Mouse (Mus musculus): ENCODE measurements around the gene Stpg3.

The Stpg3 gene

DNA sequence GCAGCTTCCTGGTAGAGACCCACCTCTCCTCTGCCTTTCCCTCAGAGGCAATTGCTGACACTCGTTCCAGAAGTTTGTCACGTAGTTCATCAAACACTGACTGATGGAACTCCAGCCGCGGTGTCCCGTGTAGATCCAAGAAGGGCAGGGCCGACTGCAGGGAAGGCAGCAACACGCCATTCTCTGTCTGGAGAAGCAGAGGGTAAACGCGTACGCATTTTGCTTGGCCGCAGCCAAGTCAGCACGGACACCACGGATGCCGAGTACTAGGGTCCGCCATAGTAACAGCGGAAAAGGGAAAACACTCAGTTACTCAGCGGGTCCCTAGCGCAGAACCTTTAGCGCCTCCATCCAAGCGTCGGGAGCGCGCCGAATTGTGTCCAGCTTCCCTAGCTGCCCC lies 3.8 kb downstream of the Stpg3 start:
- DNase-seq (ENCODE audit: low read depth, low spot score): no peak

- DNase-seq (ENCODE audit: low read depth, low spot score): no peak
These were observed 6.8 kb downstream of the Stpg3 start for GRCm38 (mm10) chr2:25207593-25207992.

GRCm38 (mm10) chr2:25203631-25204214 lies 10.7 kb downstream of the Stpg3 start:
- no peak for DNase-seq (ENCODE audit: low read depth, low spot score)

DNA sequence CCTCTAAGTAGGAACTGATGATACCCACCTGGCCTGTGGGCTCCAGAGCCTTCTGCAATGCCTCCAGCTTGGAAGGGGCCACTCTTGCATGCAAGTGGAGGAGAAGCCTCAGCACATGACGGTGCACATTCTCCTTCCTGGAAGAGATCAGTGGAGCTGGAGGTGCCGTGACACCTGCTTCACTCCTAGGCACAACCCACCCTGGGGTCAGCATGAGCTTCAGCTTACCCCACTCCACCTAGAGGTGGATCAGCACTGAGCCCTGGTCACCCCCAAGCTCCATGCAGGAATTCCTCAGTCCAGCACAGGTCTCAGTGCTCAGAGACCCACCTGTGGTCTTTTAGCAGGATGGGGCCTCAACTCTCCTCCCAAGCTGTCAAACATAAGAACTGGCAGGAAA lies 13.8 kb downstream of the Stpg3 start:
- no peak for DNase-seq (ENCODE audit: low read depth, low spot score)

DNA sequence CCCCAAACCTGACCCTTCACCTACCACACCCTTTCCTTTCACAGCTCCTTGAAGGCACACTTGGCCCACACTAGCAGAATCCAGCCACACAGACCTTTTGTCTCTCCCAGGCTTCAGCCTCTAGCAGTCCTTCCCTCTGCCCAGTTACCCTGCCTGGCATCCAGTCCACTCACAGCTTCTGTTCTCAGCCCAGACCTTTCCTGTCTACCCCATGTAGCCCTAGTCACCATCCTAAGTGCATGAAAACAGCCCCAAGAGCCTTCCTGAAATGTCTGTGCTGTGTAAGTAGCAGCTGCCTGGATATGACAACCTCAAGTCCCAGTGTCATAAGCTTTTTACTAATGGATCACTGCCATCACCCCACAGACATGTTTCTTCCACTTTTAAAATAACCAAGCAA lies 16.5 kb downstream of the Stpg3 start:
- DNase-seq (ENCODE audit: low read depth, low spot score): no peak

DNA sequence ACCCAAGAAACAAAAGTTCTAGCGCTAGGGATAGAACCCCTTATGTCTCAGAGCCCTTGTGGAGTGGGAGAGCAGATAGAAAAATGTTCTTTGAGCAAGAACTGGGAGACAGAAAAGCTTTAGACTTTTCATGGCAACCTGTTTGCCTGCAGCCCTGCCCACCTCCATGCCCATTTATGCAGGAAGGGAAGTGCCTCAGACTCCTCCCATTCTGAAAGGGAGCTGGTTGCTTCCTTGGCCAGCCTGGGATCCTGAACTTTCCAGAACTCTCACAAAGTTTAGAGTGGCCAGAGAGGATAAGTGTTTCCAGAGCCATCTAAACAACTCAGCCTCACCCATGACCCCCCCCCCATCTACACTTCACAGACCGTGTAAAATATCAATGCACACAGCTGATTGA lies 17.2 kb downstream of the Stpg3 start:
- no peak for DNase-seq (ENCODE audit: low read depth, low spot score)

DNA sequence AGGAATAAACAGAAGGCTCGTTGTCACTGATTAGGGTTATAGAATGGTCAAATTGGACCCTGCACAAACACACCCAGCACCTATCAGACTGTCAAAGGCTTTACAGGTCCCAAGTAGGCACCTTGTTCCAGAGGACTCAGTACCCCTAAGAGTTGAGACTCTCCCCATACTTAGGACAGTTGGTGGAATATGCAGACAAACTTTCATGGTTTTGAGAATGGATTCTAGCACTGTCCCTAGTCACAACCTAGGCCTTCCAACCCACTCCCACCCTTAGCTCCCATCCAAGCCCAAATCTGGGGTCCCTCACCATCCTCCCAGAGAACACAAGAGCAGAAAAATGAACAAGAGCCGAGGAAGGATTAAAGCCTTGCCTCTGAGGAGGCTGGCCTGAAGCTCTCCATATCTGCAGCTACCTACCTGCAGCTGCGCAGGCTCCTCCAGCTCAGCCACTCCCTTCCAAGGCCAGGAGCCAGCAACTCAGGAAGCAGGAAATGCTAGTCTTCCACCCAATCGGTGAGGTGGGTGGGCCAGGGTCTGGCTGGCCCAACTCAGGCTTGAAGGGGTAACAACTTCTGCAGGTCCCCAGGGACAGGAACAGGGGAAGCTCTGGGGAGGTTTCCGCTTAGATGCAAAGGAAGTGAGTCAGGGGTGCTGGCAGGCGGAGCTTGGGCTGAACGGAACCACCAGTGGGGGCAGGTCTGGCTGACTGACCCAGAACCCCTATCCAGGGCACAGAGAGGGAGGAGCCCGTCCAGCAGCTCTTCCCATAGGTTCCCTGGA lies 18.1 kb downstream of the Stpg3 start, which contains the start of gene Tor4a:
Tor4a (minus strand) TSS at position 715 of the 783 bp plus-strand sequence.
- DNase-seq (ENCODE audit: low read depth, low spot score): peak; percentile 96

DNA sequence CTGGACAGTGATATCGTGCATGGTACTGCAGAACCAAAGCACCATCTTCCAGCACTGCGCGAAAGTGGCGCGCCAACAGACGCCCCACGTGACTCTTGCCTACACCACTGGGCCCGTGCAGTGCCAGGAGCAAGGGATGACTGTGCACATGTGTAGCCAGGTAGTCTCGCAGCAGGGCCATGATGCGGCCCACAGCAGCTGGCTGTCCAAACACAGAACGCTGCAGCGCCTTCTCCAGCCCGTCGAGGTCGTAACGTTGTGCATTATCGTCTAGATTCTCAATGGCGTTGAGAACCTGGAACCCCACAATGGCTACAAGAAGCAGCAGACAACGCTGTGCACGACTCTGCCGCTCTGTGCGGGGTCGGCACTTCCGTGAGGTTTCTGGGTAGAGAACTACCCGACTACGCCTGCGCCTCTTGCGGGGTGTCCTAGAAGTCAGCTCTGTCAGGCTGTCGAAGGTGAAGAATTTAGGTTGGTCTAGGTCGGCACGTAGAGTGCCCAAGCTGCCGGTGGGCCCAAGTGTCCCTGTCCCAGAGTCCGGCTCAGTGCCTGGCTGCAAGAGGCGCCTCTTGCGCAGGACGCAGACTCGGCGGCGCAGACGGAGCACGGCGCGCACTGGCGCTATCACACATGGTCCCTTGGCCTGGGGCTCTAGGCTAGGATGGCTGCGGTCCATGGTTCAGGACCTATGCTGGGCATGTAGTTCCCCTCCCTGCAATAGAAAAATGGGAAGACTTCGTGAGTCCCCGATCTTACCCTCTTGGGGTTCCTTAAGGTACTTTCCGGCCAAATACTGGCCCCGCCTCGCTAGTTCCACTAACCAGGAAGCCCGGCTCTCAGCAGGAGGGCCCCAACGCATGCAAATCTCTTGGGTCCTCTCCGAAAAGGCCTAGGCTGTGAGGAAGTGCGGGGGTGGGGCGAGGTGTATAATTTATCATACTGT lies 19.0 kb downstream of the Stpg3 start:
- peak; percentile 97 for DNase-seq (ENCODE audit: low read depth, low spot score)

DNA sequence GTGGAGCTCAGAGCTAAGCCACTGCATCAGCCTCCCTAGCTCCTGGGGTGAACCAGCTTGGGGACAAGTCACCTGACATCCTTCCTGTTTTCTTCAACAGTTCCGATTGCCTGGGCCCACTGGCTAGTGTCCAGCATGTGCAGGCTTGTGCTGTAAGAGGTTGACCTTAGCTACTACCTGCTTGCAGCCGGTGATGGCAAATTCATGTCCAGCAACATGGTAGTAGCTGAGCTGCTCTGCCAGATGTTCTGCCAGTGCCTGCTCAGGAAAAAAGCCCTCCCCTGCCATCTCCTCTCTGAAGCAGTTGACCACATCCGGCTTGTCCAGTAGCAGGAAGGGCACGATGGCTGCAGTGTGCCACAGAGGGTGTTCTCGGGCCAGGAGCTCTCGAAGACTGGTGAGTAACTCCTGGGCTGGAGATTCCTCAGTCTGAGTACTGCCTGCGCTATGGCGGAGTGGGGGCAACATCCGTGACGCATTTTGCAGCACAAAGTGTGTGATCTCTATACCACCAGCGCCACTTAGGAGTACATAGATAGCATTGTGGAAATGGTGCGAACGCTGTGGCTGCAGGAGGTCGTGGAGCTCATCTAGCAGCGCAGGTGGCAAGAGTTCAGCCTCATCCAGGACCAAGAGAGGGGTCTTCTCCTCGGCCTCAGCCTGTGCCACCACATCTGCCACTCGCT lies 19.8 kb downstream of the Stpg3 start:
- DNase-seq (ENCODE audit: low read depth, low spot score): peak; percentile 70

DNA sequence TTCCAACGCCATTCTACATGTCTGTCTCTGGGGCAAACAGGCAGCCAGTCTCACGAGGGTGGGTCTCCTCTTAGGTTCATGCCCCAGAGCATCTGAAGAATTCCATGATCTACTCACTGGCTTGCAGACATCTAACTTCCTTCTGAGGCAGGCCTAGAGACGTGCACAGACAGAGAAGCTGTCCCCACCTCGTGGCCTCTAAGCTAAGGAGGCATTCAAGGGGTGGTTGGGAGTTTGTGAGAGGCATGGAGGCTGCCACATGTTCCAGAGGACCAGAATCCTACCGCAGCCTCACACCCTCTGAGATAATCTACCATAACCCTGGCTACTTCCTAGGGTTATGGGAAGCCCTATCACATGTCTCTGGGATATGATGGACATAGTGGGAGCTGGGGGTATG lies 20.4 kb downstream of the Stpg3 start:
- DNase-seq (ENCODE audit: low read depth, low spot score): peak; percentile 59

DNA sequence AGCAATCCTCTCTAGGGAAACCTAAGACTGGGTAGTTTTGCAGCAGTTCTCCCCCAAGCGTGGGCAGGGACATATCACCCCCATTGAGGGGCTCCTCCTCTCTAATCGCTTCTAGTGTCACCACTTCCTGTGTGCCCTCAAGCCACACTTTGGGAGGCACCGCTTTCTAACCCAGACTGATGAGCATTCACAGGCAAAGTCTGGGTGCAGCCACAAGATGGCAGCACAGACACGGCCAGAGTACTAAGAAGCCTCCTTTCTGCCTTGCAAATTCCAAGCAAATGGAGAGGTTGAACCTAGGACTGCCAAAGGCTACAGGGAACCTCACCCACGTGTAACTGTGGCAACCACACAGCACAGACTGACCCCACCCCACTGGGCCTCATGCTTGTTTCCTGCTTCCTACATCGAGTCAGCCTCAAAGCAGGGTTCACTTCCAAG lies 21.1 kb downstream of the Stpg3 start:
- DNase-seq (ENCODE audit: low read depth, low spot score): peak; percentile 90

GRCm38 (mm10) chr2:25187841-25188240 lies 26.6 kb downstream of the Stpg3 start:
- no peak for DNase-seq (ENCODE audit: low read depth, low spot score)

GRCm38 (mm10) chr2:25186575-25186930 lies 27.9 kb downstream of the Stpg3 start:
- no peak for DNase-seq (ENCODE audit: low read depth, low spot score)

DNA sequence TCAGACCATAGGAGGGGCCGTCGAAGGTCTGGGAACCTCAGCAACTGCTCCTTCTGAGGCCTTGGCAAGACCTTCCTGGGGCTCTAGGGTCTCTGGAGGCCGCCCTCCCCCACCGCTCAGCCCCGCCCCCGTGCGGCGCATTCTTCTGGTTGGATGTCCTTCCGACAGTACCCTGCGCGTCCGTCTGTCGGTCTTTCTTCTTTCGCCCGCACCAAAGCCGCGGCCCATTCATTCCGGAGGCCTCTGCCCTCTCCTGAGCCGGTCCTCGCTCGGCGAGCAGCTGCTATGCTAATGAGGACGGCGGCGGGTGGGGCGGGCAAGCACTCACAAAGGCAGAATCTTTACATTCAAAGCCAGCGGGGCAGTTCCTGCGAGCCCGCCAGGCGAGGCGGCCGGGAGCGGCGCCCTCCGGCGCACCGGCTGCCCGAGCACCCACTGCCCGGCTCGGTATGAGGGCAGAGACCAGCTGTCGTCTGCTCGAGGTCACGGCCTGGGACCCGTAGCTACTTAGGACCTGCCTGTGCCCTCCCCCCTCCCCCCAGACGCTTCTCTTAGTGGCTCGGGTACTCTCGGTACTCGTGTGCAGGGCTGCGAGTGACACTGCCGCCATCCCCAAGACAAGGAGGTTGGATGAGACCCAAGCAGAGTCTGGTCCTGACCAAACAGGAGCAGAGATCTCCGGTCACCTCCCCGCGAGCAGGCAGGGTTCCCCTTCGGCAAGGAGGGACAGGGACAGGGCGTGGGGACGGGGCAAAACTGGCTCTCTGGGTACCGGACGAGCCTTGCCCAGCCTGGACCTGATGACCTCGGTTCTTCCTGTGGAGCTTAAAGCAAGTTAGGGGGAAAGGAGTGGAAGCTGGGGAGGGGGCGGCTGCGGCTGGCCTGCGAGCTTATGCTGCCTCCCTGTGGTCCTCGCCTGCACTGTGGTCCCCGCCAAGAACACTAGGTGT lies 28.5 kb downstream of the Stpg3 start:
- no peak for DNase-seq (ENCODE audit: low read depth, low spot score)

GRCm38 (mm10) chr2:25184496-25184895 lies 29.9 kb downstream of the Stpg3 start:
- no peak for DNase-seq (ENCODE audit: low read depth, low spot score)

DNA sequence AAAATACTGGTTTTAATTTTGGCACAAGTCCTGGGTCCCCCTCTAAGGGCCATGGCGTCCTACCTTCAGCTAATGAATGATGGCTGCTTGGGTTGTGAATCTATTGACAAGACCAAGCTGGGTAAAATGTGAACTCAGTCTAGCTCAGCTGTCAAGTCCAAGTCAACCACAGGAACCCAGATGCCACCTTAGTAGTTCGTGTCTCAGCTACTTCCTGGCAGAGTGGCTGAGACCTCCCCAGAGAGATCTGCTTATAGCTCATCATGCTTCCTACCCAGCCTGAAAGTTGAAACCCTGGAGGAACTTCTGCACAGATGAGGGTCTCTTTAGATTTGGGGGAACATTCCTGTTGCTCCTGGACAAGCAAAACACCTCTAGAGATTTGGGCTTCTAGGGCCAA lies 31.1 kb downstream of the Stpg3 start:
- DNase-seq (ENCODE audit: low read depth, low spot score): no peak

GRCm38 (mm10) chr2:25182664-25183063 lies 31.8 kb downstream of the Stpg3 start:
- no peak for DNase-seq (ENCODE audit: low read depth, low spot score)

DNA sequence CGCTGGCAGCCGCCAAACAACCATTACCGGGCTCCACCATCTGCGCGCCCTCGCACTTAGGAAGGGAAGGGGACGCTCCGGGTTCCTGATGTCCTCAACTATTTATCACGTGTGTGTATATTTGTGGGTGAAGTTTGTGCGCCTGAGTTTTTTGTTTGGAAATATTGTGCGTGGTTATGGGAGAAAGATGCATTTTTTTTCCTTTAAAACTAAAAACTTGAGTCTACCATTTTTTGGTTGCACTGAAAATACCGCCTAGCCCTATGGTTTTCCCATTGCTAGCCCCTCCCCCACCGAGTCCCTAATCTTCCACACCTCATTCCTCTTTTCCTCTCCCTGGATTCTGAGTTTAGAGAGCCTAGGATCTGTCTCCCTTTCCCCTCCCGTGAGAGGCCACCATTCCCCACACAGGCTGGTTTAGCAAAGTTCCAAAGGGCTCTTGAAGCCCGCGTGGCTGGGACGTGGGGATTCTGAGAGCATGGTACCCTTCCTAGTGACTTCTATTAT lies 32.5 kb downstream of the Stpg3 start:
- no peak for DNase-seq (ENCODE audit: low read depth, low spot score)

DNA sequence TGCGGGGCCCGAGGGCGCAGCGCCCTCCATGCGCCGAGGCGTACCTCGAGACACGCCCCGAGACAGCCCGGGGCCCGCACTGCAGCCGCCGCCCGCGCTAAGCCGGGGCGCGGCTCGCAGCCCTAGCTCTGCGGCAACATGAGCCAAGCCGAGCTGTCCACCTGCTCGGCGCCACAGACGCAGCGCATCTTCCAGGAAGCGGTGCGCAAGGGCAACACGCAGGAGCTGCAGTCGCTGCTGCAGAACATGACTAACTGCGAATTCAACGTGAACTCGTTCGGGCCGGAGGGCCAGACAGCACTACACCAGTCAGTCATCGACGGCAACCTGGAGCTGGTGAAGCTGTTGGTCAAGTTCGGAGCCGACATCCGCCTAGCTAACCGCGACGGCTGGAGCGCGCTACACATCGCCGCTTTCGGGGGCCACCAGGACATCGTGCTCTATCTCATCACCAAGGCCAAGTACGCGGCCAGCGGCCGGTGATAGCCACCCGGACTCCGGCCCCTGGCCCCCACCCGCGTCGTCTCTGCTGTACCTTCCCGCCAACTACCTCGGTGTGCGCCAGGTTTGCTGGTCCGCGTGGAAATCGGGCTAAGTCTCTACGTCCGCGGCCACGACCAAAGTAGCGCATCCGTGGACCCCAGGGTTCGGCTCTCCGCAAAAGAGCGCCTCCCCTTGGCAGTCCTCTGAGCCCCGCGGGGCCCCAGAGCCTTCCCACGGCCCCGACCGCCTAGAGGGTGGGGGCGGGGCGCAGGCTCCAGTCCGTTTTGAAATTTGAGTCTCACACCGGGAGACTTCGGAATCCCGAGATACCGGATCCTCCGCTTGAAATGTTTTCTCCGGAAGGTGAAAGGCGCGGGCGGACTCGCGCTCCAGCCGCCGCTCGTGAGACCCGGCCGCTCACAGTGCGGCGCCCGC lies 33.2 kb downstream of the Stpg3 start:
- peak; percentile 79 for DNase-seq (ENCODE audit: low read depth, low spot score)

Data from A20 (cell line).